Mouse (Mus musculus) heart, adult 18-20 months (tissue): ENCODE measurements around the gene Ercc5. TPM values are rescaled to one million over a fixed set of nuclear protein-coding genes. Genes with fewer than 3 reads are reported as not detected.

ENCODE experiments used
- DNase-seq, 2 experiments: peaks; one replicate each; pipeline ENCODE4 v3.0.0; 2021 to 2022; ENCODE audit warnings: mixed read lengths in 1 of 2
- long read RNA-seq, 2 experiments: library from polyadenylated mRNA; stranded (forward); transcript quantifications; one replicate each; pipeline ENCODE4 v2.0.0; 2021
- total RNA-seq, 2 experiments: library from RNA; stranded (reverse); gene quantifications; 2 replicates each; pipeline ENCODE4 v1.2.3; 2021

The Ercc5 gene
- total RNA-seq: 10 to 100 TPM; 14.8 to 16.2 TPM
- long read RNA-seq, experiment 1, transcript Ercc5-201 (15 exons, 3,907 nt): major isoform, 7 of 7 reads
- long read RNA-seq, experiment 1, partial matches to known transcripts: 0 of 7 reads
- long read RNA-seq, experiment 1, other reads (novel, unspliced or antisense): 0 of 7 reads
- long read RNA-seq, experiment 2, transcript Ercc5-201 (15 exons, 3,907 nt): major isoform, 6 of 10 reads
- long read RNA-seq, experiment 2, partial matches to known transcripts: 4 of 10 reads
- long read RNA-seq, experiment 2, other reads (novel, unspliced or antisense): 0 of 10 reads

DNA sequence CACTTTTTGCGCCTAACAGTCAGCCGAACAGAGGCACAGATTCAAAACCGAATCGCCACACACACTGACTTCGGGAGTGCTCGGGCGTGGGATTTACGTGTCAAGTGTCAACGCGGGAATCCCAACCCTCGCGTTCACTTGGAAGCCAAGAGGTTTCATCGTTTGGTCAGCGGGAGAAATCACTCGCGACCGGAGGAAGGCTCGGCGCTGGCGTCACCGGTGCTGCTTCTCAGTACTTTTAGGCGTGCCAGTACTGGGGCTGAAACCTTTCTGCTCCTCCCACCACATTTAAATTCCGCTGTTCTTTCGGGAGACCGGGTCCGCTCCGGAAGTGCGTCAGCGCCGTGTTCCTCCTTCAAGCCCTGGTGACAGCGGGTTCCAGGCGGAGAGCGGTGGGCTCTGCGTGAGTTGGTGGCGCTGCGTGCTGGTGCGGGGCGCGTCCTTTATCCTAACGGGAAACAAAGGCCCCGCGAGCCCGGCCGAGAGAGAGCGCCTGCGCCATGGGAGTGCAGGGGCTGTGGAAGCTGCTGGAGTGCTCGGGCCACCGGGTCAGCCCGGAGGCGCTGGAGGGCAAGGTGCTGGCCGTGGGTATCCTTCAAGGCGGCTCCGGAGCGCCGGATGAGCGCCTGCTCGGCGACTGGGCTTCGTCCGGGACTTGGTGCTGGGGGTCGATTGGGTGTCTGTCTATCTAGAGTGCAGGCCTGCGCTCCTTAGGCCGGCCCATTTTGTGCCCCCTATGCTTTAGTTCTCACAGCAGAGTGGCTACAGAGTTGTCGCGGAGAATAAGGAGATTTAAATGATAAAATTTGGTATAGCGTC, at the start of gene Ercc5:
TSS of gene Ercc5 (plus strand) at position 182 of the 819 bp plus-strand sequence.
- DNase-seq: peak; percentile 92 to 95

DNA sequence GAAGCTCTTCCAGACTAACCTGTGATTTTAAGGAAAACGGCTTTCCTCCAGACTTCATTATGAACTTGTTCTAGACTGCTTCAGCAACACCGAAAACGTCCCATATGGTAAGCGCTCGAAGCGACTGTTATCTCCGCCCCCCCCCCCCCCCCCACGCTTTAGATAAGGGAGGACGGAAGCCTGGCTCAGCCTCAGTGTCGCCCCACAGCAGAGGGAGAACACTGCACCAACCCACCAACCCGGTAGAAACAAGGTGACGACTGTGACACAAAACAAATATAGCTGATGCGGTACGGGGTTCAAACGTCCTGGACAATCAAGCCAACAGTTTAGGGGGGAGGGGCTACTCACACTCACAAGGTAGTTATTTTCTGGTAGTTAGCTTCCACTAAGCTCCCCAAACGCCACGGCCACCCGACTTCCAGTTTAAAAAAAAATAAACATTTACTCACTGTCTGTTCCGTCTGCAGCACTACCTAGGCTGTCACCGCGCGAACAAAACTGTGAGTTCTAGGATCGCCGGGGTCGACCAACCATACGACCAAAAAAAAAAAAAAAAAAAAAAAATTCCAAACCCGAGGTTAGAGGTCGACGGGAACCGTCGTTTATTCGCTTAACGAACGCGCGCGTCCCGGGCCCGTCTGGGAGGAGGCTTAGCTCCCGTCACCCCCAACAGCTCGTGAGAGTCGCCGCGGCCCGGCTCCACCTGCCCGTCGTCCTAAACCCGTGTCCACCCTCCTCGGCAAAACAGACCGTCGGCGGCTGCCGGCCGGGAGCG, 45.9 kb upstream of the Ercc5 start:
- DNase-seq: peak; percentile 13 to 41

DNA sequence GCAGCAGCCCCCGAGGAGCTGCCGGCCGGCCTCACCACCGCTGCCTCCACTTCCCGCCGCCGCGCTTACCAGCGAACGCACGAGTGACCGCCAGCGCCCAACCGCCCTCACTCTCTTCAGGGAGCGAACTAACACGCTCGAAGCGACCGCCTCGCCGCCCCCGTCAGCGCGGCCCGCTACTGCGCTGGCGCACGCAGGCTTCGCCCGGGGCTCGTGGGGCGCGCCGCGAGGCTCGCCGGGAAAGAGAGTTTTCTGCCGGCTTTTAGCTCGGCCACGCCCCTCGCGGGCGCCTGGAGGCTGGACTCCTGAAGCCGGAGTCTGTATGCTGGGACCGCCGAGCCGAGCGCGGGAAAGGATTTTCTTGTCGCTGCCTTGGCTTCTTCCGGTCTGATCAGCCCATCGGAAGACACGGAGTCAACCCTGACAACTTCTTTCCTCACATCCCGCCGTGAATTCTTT, 45.3 kb upstream of the Ercc5 start, which contains the start of gene Tex30:
TSS of gene Tex30 (minus strand) at position 183 of the 459 bp plus-strand sequence.
- DNase-seq: peak; percentile 93 to 96

DNA sequence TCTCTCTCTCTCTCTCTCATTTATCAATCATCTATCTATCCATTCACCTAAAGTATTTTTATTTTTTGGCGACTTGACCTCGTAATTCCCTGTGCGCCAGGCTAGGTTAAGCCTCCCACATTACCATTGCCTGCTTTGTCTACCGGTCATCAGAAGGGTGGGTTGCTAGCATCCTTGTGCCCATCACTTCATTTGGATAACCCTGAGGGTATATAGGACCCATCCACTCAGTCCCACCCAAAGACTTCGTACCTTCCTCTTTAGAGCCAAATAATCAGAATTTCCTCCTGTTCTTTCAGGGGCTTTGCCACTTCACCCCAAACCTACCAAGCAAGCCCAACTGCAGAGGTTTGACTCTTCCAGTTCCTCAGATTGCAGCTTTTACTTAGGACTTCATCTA, 44.6 kb upstream of the Ercc5 start:
- no peak for DNase-seq

DNA sequence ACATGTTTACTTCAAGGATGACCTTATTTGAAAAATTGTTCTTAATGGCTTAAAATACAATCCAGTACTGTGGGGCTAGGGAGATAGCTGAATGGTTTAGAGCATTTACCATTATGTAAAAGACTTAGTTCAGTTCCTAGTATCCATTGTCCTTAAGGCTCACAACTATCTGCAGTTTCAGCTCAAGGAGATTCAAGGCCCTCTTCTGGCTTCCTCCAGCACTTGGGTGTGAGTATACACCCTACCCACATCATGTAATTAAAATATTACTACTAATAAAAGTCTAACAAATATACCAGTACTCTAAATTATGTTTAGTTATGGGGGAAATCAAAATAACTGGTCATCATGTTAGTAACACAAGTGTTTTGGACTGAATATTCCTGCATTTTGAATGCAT, 30.0 kb upstream of the Ercc5 start:
- DNase-seq: no peak

DNA sequence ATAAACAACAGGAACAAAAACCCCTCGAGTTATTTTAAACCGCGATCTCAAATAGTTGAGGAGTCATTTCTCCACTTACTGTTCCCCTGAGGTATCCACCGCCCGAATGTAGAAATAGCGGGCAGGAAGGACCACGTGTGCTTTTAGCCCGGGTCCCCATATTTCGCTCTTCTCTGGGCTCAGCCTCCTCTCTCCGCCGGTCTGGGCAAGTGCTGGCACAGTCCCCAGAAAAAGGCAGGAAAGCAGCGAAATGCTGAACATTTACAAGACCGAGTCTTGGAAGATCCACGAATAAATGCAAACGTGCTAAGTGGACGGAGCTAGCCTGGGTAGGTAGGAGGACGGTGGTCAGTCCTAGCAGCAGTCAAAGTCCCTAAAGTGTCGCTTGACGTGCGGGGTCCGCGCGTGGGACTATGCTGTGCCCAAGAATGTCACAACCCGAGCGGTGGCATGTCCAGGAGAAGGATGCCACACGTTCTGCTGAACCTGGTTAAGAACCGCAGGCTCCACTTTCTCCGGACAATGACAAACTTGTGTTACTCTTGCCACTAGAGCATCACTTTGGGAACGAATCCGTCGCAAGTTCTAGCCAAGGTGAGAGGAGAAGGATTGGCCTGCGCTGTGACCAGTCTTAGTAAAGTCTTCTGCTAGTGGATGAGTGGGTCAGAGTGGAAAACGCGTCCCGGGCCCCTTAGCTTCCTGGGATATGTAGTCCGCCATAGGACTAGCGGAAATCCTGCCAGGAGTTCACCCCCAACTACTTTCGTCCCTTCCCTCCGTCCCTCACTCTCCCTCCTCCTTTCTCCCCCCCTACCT, 29.1 kb upstream of the Ercc5 start, which contains the start of the genes Kdelc1 and Bivm:
TSS of gene Kdelc1 (minus strand) at position 570 of the 816 bp plus-strand sequence.
TSS of gene Bivm (plus strand) at position 719 of the 816 bp plus-strand sequence.
- peak; percentile 90 to 96 for DNase-seq

DNA sequence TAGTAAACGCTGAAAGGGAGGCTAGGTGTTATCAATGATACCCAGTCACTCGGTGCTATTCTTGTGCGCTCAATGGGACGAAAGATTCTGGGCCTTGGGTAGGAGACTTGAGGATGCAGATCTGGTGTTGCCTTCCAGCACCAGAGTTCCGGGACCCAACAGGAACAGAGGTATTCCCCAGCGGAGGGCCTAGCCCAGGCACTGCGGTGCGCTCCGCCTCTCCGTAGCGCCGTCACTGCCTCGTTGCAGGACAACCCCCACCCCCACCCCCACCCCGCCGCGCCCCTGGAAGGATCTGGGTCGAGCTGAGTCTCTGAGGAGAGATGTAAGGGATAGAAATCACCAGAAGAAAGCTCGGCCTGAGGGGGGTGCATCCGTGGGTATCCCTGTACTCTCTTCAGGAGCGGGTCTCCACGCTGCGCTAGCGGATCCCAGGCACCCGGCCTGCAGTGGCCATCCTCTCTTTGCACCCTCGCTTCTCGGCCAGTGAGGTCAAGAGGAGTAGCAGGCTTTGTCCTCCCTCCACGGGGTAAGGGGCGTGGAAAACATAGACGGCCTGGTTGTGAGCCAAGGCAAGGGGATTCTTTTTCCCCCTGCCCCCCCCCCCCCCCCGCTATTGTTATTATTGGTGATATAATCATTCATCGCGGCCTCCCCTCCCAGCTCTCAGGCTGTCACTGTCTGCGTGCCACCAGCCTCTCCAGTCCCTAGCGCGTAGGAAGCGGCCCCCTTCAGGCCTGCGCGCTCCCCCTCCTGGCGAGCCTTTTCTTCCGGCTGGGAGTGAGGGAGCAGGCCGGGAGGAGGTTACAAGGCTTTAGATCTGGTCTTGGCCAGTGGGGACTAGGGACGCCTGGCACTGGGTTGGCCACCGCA, 28.1 kb upstream of the Ercc5 start:
- peak; percentile 87 to 88 for DNase-seq

DNA sequence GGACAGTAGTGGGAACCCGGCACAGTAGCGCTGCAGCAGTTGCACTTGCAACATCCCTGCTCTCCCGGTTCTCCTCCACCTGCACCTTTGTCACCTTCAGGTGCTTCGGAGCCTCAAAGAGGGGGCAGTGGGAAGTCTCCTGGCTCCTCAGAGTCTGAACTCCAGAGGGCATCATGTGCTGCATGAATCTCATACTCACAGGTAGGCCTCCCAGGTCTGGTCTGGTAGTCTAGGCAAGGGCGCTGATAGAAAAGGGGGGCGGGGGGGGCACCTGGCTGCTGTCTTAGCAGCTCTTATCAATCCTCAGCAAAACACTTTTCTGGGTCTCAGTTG, 27.5 kb upstream of the Ercc5 start:
- DNase-seq: no peak

DNA sequence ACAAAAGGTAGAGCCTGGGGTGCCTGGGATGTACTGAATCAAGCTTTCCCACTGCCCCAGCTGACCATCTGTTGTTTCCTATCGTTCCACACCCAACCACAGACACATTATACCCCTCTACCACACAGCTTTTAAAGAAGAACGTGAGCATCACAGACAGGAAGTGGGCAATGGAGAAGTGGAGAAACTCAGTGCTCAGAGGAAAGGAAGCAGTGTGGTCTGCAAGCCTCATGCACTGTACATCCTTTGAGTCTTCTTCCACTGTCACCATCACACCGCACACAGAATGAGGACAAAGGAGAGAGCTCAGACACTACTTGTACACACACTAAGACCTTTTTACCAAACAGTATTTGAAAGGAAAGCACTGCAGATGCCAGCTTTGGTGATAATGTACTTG, 25.3 kb upstream of the Ercc5 start:
- DNase-seq: no peak

DNA sequence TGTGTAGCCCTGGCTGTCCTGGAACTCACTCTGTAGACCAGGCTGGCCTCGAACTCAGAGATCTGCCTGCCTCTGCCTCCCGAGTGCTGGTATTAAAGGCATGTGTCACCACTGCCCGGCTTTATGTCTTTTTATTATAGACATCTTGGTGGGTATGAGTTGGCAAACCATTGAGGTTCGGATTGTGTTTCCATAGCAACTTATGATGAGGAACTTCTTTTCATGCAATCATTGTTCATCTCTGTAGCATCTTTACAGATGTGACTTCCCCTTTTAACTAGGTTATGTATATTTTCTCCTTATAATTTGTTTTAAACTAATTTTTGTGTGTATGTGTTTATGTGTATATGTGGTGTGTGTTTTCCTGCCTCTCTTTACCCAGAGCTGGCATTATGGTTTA, 22.0 kb upstream of the Ercc5 start:
- no peak for DNase-seq

DNA sequence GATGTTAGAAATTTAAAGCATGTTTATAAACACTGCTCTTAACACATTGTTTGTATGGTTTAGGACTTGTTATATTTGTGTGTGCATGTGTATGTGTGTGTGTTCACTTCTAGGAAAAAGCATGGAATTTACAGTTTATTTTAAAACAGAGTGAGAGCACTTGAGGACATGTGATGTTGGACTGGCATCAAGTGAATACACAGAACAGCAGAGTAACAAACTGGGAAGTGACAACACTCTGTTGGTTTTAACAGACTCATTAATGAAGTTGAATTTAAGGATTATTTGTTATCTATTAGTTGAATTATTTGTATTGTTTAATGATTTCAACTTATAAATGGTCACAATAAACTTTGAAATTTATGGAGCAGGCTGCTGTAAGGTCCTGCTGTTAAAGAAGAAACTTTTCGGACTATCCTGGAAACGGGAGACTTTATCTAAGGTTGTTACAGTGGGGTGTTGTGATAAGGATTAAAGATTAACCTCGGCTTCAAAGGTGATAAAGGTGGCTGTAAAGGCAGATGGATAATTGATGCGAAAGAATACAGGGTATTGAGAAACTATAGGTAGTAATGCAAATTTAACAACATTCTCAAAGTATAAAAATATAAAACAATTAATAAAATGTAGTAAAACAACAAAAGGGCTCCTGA, 17.5 kb upstream of the Ercc5 start:
- DNase-seq: no peak

DNA sequence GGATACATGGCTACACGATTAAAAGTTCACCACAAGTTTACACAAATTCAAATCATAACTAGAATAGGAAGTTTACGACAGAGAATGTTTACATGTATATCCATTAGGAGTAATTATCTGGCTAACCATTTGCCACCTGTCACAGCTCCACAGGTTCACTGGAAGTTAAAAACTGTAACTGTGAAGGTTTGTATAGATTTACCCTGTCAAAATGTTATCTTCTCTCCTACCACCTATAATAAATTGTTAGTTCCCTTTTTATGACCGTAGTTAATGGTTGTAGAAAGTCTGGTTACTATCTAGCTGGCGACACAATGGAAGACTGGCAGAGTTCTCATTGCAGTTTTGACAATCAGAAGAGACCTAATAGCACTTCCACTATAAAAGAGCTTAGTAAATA, 7.3 kb upstream of the Ercc5 start:
- DNase-seq: no peak

DNA sequence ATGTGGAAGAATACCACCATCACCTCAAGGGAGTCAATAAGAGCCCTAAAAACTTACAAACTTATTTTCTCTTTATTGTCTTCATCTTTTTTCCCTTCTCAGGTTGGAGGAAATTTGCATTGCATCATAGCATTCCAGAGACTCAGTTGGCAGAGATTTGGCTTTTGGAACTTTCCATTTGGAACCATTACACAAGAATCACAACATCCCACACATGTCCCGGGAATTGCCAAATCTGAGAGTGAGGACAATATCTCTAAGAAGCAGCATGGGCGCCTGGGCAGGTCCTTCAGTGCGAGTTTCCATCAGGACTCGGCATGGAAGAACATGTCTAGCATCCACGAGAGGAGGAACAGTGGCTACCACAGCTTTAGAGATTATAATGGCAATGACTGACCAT, 4.8 kb upstream of the Ercc5 start:
- DNase-seq: peak in 1 of 2 experiments; percentile 17

DNA sequence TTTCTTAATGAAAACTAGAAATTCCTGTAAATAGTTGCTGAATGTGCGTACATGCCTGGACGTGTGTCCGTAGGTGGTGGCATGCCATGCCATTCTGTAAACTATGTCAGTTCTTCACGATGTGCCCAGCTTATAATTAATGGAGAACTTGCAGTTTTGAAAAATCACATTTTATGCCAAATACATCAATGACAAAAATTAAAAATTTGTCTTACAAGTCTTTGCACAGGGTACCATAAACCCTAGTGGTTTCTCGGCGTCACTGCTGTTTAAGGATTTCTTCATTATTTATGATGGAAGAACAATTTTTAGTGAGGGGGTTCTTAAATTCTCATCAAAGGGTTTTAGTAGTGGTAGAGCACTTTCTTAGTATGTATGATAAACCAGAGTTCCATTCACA, 1.2 kb downstream of the Ercc5 start:
- DNase-seq: no peak

DNA sequence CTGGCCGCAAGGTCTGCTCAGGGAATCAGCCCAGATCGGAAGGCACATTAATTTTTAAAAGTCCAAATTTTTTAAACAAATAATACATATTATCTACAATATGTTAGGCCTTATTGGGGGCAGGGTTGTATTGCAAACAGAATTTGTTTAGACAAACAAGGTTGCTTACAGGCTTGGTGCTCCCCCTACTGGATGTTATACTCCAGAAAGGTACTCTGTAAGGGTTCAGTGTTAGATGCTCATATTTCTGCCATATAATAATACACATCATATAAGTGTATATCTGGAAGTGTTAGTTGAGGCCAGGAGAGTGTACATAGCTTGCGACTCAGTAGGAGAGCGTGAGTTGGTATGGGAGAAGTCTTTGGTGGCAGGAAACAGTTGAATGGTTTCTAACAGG, 7.7 kb downstream of the Ercc5 start:
- no peak for DNase-seq

DNA sequence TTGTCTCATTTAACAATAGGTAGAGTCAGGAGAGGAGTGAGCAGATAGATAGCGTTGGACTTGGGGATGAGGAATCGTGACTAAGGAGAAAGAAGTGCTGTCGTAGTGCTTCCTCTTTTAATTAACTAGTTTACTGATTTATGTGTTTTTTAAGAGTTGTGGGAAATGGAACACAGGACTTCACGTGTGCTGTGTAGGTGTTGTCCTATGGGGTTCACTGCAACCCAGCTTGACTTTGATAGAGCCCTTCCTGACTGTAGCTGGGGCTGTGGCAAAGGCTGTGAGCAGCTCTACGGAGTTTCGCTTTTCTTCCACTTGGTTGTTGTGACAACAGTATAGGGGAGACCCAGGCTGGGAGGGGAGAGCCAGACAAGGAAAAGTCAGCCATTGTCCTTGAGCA, 10.8 kb downstream of the Ercc5 start:
- DNase-seq: no peak

DNA sequence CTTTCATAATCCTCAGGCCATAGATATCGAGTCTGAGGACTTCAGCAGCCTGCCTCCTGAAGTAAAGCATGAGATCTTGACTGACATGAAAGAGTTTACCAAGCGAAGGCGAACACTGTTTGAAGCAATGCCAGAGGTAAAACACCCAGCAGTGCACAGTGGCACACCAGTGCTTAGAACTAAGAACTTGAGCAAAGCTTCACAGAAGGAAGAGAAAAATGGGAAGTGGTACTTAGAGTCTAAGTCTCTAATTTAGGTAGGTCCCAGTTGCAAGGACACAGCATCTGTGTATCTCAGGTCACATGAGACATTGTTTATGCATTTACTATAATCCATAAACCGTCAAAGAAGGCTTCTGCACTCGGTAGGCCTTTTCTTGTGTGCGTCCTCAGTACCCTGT, 14.3 kb downstream of the Ercc5 start:
- no peak for DNase-seq

DNA sequence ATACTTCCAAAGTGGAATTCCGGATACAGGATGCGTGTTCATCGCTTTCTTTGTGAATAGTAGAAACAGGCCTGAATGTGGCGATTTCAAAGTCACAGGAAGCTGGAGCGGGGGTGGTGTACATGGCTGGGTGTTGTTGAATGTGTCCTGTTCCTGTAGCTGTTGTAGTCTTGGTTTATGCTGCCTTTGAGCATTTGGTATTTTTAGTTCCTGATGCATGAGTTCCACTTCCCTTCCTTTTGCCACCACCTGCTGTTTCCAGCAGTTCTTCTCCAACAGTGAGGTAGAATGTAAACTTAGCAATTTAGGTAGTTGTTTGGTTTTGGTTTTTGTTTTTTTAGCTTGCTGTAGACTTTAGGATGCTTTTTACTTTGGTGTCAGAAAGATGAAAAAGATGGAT, 14.8 kb downstream of the Ercc5 start:
- DNase-seq: no peak

DNA sequence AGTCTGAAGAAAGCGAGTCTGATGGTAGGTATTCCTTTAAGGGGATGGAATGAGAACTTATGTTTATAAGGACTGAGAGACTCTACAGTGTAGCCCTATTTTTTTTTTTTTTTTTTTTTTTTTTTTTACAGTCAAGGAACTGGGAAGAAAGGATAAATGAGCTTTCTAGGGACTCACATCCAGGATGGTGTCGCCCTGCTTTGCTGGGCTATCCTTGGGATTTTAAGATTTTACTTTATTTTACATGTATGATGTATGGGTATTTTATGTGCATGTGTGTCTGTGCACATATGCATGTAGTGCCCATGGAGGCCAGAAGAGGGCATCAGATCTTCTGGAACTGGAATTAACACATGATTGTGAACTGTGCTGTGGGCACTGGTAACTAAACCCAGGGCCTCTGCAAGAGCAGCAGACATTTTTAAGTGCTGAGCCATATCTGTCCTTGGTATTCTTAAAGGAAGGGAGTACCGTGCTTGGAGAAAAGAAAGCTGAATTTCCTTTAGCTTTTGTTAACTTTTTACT, 20.4 kb downstream of the Ercc5 start:
- DNase-seq: no peak

DNA sequence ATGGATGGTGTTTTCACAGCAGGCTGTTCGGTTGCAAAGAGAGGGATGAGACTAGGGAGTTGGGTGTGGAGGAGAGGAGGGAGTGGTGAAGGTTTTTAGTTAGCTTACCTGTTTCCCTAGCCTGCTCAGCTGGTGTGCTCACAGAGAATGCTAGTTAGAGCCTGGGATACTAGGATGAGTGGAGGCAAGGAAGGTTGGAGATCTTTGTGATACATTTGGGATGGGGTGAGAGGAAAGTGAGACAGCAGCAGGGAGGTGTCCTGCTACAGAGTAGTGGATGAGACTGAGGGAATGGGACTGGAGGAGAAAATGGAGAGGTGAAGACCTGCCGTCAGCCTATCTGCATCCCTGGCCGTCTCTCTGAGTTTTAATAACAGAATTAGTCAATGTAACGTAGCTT, 25.1 kb downstream of the Ercc5 start:
- no peak for DNase-seq
